Mouse (Mus musculus) erythroblast, adult 5-6 weeks (primary cell): ENCODE results near the gene Hoxa4. TPM values are rescaled to one million over a fixed set of nuclear protein-coding genes. Genes with fewer than 3 reads are reported as not detected.

Experiments used
- ATAC-seq: replicated peaks from 2 replicates; pipeline ENCODE4 v1.8.0; 2016; ENCODE audit warnings: moderate number of reproducible peaks, mild to moderate bottlenecking, moderate TSS enrichment, inconsistent platforms; ENCODE audit not compliant: poor library complexity, low FRiP score, severe bottlenecking
- total RNA-seq, 2 experiments: library from RNA; stranded (forward) in 1 of 2; stranded (reverse) in 1 of 2; fragments of 150-400 nt in 1 of 2; fragments of 200-764, 138-1000 nt in 1 of 2; gene quantifications; 2 replicates each; pipeline versions ENCODE4 v1.2.3 to v1.2.4; 2015 to 2017; ENCODE audit warnings: low replicate concordance in 2 of 2

Hoxa4 gene
- total RNA-seq, 2 experiments from 2014 or later = 0.34 TPM; not detected in 1

DNA sequence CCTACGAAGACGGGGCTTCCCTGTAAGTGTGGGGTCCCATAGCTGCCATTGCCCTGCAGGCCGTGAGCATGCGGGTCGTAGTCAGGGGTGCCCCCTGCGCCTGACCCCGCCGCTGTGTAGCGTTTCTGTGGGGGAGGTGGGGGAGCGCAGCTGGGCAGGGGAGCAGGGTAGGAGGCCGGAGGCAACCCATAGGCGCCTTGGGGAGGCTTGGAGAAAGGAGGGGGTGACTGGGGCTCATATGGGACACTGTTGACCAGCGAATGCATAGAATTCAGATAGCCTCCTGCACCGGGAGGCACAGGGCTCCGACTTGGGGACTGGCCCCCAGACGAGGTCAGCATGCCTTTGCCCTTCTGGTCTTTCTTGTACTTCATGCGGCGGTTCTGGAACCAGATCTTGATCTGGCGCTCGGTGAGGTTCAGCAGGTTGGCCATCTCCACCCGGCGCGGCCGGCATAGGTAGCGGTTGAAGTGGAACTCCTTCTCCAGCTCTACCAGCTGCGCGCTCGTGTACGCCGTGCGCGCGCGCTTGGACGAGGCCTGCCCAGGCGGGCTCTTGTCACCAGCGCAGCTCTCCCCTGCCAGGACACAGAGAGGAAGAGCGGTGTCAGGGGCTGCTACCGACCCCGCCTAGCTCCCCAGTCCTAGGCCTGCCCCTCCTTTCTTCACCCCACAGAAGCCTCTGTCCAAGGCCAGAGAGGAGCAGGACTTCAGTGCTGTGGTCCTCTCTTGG, 21.2 kb downstream of the Hoxa4 start:
- ATAC-seq = no peak

DNA sequence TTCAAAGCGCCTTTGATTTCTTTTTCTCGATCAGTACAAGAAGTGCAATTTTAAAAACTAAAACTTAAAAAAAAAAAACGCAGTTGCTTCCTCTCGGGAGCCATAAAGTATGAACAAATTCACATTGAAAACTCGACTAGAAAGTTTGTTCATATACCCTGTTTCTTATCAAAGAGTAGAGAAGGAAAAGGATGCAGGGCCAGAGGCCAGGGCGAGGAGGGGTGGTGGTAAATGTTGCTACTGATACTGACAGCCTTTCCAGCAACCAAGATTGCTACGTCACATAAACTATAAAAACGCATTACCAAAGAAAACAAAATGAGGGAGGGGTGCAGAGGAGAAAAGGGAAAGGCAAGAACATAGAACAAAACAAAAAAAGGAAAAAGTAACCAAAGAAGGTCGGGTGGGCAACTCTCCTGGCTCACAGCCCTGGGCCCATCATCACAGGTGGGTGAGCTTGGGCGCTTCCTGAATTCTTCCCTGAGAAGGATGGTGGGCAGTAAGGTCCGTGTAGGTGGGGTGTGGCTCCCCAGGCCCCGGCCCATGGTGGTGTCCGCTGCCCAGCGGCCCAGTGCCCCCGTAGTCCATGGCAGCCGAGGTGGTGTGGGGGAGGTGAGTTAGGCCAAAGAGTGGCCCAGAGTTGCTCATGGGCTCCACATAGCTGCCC, 21.9 kb downstream of the Hoxa4 start:
- ATAC-seq = no peak

DNA sequence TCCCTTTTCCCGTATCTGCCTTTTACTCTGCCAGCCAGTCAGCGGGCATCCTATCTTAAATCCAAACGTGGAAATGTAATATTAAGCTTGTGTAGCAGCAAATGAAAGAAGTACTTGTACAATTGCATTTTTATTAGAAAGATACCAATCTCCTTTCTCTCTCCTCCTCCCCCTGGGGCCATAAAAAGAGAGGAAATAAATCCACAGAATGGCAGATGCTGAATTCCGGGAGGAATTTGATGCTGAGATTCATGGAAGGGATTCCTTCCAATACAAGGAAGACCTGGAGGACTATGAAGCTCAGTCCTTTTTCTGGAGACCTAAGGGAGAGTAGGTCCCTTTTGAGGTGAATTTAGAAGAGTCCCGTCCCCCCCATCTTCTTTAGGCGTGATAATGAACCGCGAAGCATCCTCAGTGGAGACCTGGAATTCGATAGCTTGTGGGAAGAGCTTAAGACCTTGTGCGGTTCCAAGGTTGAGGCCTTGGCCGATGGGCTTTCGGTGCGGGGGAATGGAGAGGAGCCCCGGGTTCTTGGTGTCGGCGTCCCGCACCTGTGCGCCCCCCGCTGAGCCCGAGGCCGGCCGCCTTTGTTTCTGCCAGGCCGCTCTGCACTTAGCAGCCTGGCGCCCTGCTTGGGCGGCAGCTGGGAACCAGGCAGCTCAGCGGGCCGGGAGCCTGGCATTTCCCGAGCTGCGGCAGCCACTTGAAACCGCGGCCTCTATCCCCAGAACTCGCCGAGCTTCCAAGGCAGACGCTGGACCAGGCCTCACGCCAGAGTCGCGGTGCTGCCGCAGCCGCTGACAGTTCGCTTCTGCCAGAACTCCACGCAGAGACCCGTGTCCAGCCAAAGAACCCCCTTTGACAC, 23.1 kb downstream of the Hoxa4 start:
- no peak for ATAC-seq

DNA sequence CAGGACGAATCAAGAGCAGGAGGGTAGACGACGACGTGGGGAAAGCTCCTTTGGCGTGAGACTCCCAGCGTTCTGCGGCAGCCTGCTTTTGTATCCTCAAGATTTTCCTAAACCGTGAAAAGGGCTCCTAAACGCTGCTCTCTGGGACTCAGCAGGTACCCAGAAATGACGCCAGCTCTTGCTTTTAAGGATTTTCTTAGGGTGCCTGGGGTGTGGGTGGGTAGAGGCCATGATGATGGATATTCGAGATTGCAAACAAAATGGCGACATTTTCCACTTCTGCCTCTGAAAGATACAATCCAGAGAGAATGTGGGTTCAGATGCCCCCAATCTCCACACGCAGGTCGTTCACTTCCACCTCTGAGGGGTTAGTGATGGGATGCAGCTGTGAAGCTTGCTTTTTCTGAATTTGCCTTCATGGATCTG, 23.8 kb downstream of the Hoxa4 start:
- no peak for ATAC-seq

DNA sequence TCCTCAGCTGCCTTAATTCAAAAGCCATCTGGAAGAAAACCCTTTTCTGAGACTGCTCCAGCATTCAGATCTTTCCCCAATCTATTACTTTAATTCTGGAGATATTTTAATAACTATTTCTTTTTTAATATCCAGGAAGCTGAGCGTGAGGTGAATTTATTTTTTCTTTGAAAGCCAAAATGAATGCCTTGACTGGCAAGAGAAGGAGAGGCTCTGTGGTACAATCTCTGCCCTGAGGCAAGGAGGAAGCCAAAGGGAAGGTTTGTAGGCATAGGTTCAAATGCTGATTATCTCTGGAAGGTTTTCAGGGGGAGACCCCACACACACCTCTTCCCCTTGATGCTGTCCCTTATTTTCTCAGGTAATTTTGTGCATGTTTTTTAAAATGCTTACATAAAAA, 24.4 kb downstream of the Hoxa4 start:
- ATAC-seq = no peak

DNA sequence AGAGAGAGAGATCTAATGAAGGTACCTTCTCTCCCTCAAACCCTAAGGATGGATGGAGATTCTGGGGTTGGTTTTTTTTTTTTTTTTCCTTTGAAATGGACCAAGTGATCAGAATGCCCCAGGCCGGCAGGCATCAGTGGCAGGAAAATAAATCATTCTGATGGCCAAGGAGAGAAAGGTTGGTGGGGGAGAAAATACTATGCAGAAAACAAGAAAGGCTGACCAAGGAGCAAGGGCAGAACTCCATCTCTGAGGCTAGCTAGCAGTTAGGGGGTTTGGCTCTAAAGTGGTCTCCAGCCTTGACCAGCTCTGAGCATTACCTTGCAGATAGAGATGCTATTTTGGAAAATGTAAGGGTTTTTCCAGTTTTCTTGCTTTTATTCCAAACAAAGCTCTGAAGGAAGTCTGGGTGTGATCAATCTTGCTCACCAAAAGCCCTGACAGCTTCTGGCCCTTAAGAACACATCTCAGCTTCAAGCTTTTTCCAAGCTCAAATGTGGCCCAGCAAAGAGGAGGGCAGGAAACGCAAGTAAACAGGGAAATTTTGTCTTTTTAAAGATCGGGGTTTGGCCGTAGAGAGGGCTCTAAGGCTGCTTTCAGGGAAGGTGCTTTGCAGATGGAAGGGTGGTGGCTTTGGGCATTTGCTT, 25.0 kb downstream of the Hoxa4 start:
- ATAC-seq = no peak

DNA sequence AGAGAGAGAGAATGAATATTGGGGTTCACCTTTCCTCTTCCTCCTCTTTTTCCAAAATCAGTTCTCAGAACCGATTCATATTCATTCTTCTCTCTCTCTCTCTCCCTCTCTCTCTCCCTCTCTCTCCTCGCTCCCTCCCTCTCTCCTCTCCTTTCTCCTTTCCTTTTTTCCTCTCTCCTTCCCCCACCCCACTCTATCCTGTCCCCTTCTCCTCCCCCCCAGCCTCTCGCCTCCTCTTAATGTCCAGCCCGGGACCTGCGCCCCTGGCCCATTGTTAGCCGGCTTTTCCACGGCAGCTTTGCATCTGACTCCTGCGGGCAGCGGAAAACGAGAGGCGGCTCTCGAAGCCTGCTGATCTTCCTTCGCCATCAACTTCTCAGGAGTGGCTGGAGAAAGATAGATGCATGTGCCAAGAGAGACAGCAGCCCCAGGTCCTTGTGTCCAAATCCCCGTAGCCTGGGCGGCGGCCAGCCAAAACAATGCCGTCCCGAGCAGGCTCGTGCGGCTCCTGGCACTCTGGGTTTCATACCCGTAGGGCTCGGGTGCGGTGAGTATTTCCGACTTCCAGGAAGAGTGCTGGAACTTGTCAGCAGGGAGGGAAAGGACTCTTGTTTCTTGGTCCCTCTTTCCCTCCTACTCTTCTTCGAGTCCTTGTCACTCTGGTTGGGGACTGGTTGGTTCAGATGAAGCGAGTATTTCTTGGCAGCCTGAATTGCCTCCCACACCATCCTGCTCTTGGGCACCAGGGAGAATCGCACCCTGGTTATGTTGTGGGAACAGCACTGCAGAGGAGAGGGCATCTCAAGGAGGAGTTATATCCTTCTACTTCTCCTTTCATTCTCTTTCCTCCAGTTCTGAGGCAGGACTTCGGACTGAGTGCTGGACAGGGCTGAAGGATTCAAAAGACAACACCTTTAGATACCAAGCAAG, 25.8 kb downstream of the Hoxa4 start:
- no peak for ATAC-seq

DNA sequence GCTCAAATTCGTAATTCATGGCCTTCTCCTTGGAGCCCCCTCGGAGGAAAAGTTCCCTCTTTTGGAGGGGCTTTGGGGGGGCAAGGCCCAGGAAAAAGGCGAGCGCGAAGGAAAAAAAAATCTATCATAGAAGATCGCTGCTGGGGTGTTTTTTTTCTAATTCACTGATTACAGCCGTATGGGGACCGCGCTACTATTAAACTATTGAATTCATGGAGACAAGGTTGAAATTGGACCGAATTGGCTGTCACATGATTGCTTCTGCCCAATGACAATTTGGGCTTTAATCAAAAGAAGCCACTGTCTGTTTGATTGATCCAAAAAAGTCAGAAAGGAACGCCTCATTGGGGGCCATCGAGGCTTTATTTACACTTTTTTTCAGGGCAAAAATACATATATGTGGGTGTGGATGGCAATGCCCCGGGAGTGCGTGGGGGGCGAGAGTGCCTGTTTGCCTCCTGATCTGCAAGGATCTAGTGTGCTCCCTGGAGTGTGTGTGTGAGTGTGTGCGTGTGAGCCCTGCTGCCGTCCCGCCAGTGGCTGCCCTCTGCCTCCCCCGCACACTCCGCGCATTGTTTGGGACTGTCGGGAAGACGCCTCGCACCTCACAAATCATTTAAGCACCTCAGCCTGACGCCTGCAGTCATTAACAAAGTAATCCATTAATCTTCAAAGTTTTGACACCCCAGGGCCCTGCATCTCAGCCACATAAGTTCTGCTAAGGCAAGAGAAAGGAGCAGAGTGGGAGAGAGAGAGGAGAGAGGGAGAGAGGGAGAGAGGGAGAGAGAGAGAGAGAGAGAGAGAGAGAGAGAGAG, 26.7 kb downstream of the Hoxa4 start, which contains the start of gene Hoxa2:
Gene Hoxa2, minus strand, starts transcription at position 206 of the 815 bp plus-strand sequence.
- ATAC-seq = no peak

DNA sequence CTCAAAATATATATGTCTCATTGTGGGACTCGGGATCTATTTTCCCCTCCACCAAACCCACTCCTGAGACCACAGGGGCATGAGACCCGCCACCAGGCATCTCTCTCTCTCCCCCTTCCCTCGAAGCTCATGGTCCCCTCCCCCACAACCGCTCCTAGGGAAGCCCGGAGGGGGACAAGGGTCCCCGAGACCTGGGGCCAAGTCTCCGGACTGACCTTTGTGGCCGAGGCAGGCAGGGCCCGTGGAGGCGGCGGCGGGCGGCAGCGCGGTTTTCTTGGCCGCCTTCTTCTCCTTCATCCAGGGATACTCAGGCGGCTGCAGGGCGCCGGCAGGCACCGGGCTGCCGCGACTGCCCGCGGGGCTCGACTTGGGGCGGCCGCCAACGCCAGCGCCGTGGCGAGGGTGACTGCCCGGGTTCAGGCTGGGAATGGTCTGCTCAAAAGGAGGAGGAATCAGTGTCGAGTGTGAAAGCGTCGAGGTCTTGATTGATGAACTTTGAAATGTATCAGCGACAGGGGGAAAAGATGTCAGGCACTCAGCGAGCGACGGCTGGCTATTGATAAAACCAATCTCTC, 27.4 kb downstream of the Hoxa4 start:
- no peak for ATAC-seq

DNA sequence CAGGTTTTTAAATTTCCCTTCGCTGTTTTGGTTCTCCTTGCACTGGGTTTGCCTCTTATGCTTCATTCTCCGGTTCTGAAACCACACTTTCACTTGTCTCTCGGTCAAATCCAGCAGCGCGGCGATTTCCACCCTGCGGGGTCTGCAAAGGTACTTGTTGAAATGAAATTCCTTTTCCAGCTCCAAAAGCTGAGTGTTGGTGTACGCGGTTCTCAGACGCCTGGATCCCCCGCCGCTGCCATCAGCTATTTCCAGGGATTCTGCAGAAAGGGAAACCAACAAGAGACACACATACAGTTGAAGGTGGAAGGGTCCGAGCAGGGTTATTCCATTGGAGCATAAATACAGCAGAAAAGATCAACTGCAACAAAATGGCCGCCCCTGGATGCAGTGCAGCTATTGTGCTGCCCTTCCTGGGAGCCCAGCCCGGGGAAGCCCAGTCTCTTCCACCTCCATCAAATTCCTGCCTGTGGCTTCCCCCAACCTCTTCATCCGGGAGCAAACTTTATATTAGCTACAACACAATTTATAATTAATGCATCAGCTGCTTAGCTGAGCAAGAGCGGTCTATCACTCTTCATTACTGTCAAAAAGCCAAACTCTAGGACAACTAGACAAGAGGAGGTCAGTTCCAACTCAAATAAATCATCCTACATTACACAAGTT, 28.1 kb downstream of the Hoxa4 start:
- no peak for ATAC-seq

DNA sequence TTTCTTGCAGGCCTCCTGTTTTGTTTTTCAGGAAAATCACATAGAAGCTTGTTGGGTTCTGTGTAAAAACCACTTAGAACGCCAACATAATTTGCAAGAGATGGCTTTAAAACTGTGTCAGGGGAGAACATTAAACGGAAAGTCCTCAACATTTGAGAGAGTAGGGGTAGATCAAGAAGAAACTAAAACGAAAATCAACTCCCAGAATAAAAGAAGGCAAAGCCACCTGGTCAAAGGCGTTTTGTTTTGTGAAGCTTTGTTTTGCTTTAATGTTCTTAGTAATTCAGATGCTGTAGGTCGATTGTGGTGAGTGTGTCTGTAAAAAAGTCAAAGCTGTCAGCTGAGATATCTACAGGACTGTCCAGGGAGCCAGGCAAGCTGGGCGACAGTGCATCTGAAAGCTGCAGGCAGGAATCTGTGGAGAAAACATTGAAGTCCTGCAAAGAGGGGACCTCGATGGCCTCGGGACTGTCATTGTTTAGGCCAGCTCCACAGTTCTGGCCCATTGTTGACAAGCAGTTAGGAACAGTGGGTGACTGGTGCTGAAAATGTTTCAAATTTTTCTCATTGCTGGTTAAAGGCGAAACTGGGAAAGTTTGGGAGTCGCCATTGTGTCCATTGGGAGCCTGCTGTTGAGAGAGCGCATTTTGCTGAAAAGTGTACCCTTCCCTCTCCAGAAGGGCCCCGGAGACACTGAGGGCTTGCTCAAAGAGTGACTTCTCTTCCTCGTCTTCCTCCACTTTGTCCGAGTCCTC, 28.8 kb downstream of the Hoxa4 start:
- no peak for ATAC-seq

DNA sequence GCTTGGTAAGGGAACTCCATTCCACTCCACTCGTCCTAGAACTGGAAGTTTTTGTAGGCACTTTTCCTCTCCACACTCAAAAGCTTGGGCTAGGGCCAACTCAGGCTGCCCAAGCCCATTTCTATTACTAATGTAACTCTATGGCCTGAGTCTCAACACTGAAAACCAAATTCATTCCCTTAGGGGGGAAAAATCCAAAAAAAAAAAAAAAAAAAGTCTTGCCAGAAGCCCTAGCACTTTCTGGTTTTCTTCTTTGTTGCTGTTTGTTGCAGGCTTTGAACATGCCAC, 29.5 kb downstream of the Hoxa4 start:
- no peak for ATAC-seq

DNA sequence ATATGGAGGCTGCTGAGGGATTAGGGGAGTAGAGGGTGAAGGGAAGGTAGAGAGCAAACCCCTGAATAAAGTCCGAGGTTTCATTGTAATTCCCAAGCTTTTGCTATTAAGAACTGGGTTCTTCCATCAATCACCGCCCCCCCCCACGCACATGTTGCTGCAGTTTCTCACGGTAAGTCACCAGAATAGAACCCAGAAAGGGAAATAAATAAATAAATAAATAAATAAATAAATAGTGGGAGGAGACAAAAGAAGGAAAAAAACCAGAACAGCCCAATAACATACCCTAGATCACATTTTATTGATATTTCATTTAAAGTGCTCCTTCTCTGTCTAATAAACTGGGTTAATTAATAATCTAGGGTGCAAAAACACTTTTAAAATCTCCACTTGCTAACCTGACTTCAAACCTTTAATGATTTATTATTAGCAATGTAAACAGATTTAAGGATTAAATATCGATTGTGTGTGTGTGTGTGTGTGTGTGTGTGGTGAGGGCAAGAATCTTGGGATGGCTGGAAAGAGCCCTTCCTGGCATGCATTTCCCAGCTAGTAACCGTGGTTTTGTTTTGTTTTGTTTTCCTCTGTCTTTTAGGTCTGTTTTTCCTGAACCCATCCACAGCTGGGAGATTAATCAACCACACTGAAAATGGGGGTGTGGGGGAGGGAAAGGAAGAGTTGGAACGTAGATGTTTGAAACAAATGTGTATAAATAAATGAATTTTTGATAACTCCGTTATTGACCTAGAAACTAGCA, 30.0 kb downstream of the Hoxa4 start:
- no peak for ATAC-seq

DNA sequence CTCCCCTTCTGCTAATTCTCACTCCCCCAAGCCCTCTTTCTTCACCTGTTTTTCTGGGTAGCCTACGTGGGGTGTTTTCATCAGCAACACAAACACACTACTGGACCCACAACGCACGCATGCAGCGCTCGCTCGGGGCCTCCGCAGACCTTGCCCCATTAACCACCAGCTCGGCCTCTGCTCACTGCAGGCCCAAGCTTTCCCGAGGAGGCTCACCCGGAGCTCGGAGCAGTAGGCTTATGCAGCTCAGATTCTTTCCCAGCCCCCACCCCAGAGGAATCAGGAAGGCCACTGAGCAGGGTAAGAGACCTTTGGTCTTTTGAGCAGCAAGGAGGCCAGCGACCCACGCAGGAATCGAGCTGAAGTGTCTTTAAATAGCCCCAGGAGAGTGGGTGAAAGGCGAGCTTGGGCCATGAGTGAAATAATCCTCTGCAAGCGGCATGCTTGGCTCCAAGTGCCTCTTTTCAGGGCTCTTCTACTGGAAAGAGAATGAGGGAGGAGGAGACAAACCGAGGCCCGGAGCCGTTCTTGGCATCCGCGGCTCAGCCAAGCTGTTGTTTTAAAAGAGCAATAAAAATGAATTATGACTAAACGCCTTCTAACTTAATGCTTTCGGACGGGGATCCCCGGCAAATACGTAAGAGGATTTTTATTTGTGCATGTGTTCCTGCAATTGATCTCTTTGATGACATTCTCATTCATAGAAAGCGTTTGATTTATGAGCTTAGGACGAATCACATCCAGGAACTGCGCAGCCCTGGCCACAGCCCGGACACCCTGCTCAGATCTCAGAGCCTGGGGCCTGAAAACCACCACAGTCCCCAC, 30.8 kb downstream of the Hoxa4 start:
- no peak for ATAC-seq

DNA sequence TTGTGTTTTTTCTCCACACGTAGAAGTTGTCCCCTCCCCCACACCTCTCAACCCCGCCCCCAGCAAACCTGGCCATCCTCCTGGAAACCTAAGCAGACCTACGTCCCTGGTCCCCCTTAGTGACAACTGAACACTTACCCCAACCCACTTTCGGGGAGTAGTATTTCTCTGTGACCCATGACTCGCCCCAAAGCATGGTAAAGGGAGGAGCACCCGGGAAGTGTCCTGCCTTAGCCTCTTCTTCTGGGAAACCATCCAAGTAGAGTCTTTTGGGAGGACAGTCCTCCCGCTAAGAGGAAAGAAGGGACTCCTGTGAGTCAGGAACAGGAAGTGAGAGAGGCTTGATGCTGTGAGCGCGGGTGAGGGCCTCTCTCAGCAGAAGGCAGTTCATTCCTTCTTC, 31.6 kb downstream of the Hoxa4 start:
- no peak for ATAC-seq
